Comparison of ENCODE assay signal across 15 mouse cellular contexts in the genomic region with DNA sequence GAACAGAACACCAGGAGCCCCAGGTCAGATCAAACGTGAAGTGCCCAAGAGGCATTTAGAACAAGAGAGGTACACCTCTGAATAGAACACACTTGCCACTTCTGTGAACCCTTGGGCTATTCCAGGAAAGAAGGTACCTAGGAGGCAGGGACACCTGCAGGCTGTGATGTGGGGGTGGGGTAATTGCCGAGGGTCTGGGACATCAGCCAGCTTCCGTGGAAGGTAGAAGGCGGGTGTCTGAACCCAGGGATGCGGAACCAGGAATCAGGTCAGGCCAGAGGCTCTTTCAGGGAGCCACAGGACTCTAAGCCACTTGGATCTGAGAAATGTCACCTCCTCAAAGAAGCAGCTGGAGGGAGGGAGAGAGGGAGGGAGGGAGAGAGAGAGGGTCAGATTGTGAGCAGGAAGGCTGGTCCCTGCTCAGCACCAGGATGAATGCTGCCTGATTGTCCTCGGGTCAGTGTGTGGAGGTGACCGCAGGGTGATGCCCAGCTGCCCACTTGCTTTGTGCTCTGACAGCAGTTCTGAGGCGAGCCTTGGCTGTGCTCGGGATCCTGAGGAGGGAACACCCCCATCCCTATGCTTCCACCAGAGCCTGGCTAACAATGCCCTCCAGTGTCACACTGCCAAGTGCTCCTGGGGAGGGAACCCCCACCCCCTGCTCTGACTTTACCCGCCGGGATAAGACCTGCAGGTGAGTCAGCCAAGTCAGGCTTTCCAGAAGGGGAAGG. TPM values are rescaled to one million over a fixed set of nuclear protein-coding genes. Genes with fewer than 3 reads are reported as not detected.
DNase-seq lines count a peak whose midpoint lies in the region; ATAC-seq lines count a peak whose summit lies in the region.
"Had no signal": no experiment of that assay in that cellular context is flagged by ENCODE, and none has a peak within 500 bp of the region (broad histone marks: within the 10 kb centered on the region; RNA-seq: fewer than 3 reads in every experiment).

No protein-coding gene starts in this region.

- peaks cover 28% of the 10 kb centered on the region for H3K36me3 ChIP-seq in neural tube, embryonic 14.5 days (ENCODE audit: control insufficient read depth, insufficient read depth, low read length)
- H3K36me3 ChIP-seq in heart, embryonic 10.5 days, result peaks cover 7% of the 10 kb centered on the region; the same call in 1 of the 2 replicates
- H3K36me3 ChIP-seq: embryonic facial prominence, embryonic 13.5 days; liver, embryonic 12.5 days had no signal

- ATAC-seq in neural tube, embryonic 14.5 days (ENCODE audit: low read depth), result no peak
- no peak for ATAC-seq in megakaryocyte progenitor cell, adult 5-6 weeks (replicated peaks; ENCODE audit: poor library complexity)
- ATAC-seq: inflammation-experienced regulatory T-cells, adult 6 months; liver, embryonic 12.5 days had no signal

- H3K9me3 ChIP-seq in neural tube, embryonic 14.5 days (ENCODE audit: control insufficient read depth, low read length), result no peaks in the 10 kb centered on the region
- H3K9me3 ChIP-seq in heart, embryonic 10.5 days, result no peaks in the 10 kb centered on the region
- H3K9me3 ChIP-seq: embryonic facial prominence, embryonic 13.5 days; liver, embryonic 12.5 days; midbrain, embryonic 12.5 days had no signal

- WGBS in neural tube, embryonic 14.5 days, result 60% methylated on average over 11 of the region's 11 CpGs
- 58% methylated on average over 11 of the region's 11 CpGs for WGBS in heart, embryonic 10.5 days

- H3K4me1 ChIP-seq in neural tube, embryonic 14.5 days (ENCODE audit: control insufficient read depth, insufficient read depth, low read length), result no peaks in the 10 kb centered on the region
- H3K4me1 ChIP-seq in heart, embryonic 10.5 days, result peaks cover 30% of the 10 kb centered on the region
- H3K4me1 ChIP-seq: liver, embryonic 12.5 days had no signal

- no peak overlapping the region for H3K4me3 ChIP-seq in neural tube, embryonic 14.5 days (ENCODE audit: low read depth, low read length)
- no peak overlapping the region for H3K4me3 ChIP-seq in heart, embryonic 10.5 days
- H3K4me3 ChIP-seq: embryonic facial prominence, embryonic 13.5 days; left cerebral cortex, adult 2 months; liver, embryonic 12.5 days; midbrain, embryonic 12.5 days had no signal

- H3K4me2 ChIP-seq in neural tube, embryonic 14.5 days (ENCODE audit: low read depth, low read length), result no peak overlapping the region
- H3K4me2 ChIP-seq: embryonic facial prominence, embryonic 13.5 days; liver, embryonic 12.5 days; midbrain, embryonic 12.5 days had no signal

- H3K27ac ChIP-seq in neural tube, embryonic 14.5 days (ENCODE audit: low read depth, low read length), result no peak overlapping the region
- no peak overlapping the region for H3K27ac ChIP-seq in heart, embryonic 10.5 days
- H3K27ac ChIP-seq: embryonic facial prominence, embryonic 13.5 days; left cerebral cortex, adult 2 months; liver, embryonic 12.5 days; midbrain, embryonic 12.5 days had no signal

- DNase-seq in gastrocnemius, postnatal 14 days, result peak; percentile 21
- DNase-seq in gastrocnemius, adult 18-20 months (ENCODE audit: low spot score), result no peak
- DNase-seq in neural tube, embryonic 10.5 days (ENCODE audit: extremely low spot score, low spot score), result no peak
- peak; percentile 85 for DNase-seq in kidney, adult 18-20 months
- peak; percentile 82 to 92 for DNase-seq in kidney, postnatal 25 days
- DNase-seq in heart, embryonic 10.5 days (ENCODE audit: low spot score), result no peak
- DNase-seq: thymus, adult 2 months had no signal

- intact Hi-C loops in gastrocnemius, postnatal 14 days (cut with DNase I; ENCODE audit: low total_unique reads), result no loop called here

- H3K27me3 ChIP-seq in neural tube, embryonic 14.5 days (ENCODE audit: control insufficient read depth, insufficient read depth, low read length), result no peaks in the 10 kb centered on the region
- H3K27me3 ChIP-seq in heart, embryonic 10.5 days (ENCODE audit: insufficient read depth, poor library complexity, severe bottlenecking), result peaks cover 14% of the 10 kb centered on the region; the same call in 1 of the 2 replicates
- H3K27me3 ChIP-seq: embryonic facial prominence, embryonic 13.5 days; liver, embryonic 12.5 days; midbrain, embryonic 12.5 days had no signal

- 0 out of 2 replicates have a peak overlapping the region, but pooled peaks have one; percentile 11 for H3K9ac ChIP-seq in neural tube, embryonic 14.5 days (replicated peaks; ENCODE audit: low read depth, low read length)
- H3K9ac ChIP-seq: embryonic facial prominence, embryonic 13.5 days; liver, embryonic 12.5 days; midbrain, embryonic 12.5 days had no signal

RNA-seq across cellular contexts. Expression of a gene that starts 31.2 kb away (rescaled TPM):
- total RNA-seq in gastrocnemius, postnatal 14 days (2021), result not detected
- total RNA-seq in gastrocnemius, adult 18-20 months (2021), result not detected
- not detected in 2 replicates for polyA plus RNA-seq in neural tube, embryonic 14.5 days (2014; fragmentation: Nextera tagmentation; extraction: Ambion mirVana)
- total RNA-seq in megakaryocyte progenitor cell, adult 5-6 weeks (2015), result not detected in 2 replicates
- not detected in 2 replicates for total RNA-seq in megakaryocyte progenitor cell, adult 5-6 weeks (2017)
- not detected in 2 replicates for polyA plus RNA-seq in heart, embryonic 10.5 days (2016; fragmentation: Nextera tagmentation; extraction: Ambion mirVana)
- total RNA-seq: CH12.LX; left cerebral cortex, adult 2 months had no signal
- polyA plus RNA-seq: embryonic facial prominence, embryonic 13.5 days; inflammation-experienced regulatory T-cells, adult 6 months; liver, embryonic 12.5 days; midbrain, embryonic 12.5 days had no signal

RNA-seq across cellular contexts. Expression of a gene that starts 34.3 kb away (rescaled TPM):
- total RNA-seq in gastrocnemius, postnatal 14 days (2021), result 10 to 100 TPM; 13.6 to 31.5 TPM
- total RNA-seq in gastrocnemius, adult 18-20 months (2021), result 10 to 100 TPM; 22.4 to 24.6 TPM
- polyA plus RNA-seq in neural tube, embryonic 14.5 days (2014; fragmentation: Nextera tagmentation; extraction: Ambion mirVana), result 56.8 and 64.6 TPM in 2 replicates
- 2.0 and 3.4 TPM in 2 replicates for total RNA-seq in megakaryocyte progenitor cell, adult 5-6 weeks (2015)
- 2.5 and 6.3 TPM in 2 replicates for total RNA-seq in megakaryocyte progenitor cell, adult 5-6 weeks (2017)
- polyA plus RNA-seq in heart, embryonic 10.5 days (2016; fragmentation: Nextera tagmentation; extraction: Ambion mirVana), result 2.4 and 4.9 TPM in 2 replicates
- polyA plus RNA-seq: inflammation-experienced regulatory T-cells, adult 6 months had no signal

Comparison
In these comparisons a context has a peak if more than half of its experiments do, and no peak if none do; other contexts are left out.
1. DNase-seq: peak in gastrocnemius, postnatal 14 days (single experiment), kidney, adult 18-20 months (single experiment) and kidney, postnatal 25 days (2 of 2); none in gastrocnemius, adult 18-20 months (single experiment), neural tube, embryonic 10.5 days (single experiment) and heart, embryonic 10.5 days (single experiment).